Mouse (Mus musculus) layer of hippocampus, adult 9-10 months (tissue): ENCODE measurements around the gene Utrn.

Source experiments
- DNase-seq: peaks from one replicate; pipeline ENCODE4 v3.0.0; 2022; ENCODE audit warnings: low spot score

The Utrn gene

GRCm38 (mm10) chr10:12424944-12425343 lies 444.2 kb downstream of the Utrn start:
- DNase-seq: no peak

GRCm38 (mm10) chr10:12423994-12424725 lies 445.0 kb downstream of the Utrn start:
- no peak for DNase-seq

GRCm38 (mm10) chr10:12414967-12415366 lies 454.2 kb downstream of the Utrn start:
- DNase-seq: no peak

- DNase-seq: no peak
Measured at GRCm38 (mm10) chr10:12406338-12407110, 462.6 kb downstream of the Utrn start.

DNA sequence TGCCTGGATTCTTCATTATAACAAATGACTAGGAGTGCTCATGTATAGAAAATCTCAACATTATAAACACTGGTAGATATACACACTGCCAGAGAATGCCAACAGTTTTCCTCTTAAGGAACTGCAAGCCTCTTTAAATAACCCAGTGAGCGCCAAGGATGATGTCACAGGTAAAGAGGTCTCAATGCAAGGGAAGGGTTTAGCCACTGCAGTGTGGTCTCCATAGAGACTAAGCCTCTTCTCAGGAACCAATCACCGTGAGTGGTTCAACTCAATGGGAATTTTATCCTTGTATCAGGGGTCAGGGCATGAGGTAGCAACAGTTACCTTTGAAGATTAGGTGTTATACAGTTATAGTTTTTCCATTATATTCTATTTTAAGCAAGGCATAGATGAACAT lies 469.7 kb downstream of the Utrn start:
- DNase-seq: no peak

- DNase-seq: no peak
Measured at GRCm38 (mm10) chr10:12380139-12380538, 489.0 kb downstream of the Utrn start.

DNA sequence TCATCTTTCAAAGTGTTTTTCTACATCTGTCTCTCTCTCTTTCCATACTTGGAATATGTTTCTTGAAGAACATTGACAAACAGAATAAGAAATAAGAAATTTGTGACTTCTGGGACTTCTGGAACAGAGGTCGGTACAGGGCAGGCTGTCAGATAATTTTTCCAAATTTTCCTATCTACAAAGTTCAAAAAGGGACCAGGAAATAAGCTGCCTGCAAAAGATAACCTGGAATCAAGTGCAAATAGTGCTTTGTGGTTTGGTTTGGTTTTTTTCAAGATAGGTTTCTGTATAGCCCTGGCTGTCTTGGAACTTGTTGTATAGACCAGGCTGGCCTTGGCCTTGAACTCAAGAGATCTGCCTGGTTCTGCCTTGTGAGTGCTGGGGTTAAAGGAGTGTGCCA lies 490.0 kb downstream of the Utrn start:
- no peak for DNase-seq

DNA sequence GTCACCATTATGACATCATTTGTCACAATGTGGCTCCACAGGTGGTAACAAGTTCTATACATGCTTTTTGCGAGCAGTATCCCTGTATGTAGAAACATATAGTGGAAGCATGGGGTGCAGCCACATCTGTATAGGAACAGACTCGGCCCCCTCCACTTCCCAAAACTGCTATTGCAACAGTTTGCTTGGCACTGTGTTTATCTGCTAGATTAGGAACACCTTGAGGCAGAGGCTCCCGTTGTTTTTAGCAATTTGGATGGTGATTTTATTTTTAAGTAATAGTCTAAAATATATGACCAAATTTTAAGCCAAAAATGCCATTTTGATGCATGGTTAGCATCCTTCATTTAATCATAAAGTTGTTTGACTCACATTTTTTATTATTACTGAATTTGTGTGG lies 491.4 kb downstream of the Utrn start:
- DNase-seq: no peak

DNA sequence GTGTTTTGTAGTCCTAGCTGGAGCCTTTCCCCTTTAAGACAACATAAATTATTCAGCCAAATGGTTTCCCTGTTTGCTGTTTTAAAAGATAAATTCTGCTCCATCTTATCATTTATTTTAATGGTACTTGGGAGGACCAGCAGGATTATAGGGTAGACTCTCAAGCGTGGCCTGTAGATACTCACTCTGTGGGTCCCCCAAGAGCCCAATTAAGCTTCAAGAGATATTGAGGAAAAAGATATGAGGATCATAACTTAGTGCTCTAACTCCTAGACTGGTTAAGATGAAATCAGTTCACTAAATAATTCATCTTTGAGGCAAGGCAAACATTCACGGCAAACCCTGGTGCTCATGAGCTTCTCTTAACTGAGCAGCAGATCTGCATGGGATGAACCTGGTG lies 493.1 kb downstream of the Utrn start:
- DNase-seq: no peak

GRCm38 (mm10) chr10:12374741-12375140 lies 494.4 kb downstream of the Utrn start:
- no peak for DNase-seq

DNA sequence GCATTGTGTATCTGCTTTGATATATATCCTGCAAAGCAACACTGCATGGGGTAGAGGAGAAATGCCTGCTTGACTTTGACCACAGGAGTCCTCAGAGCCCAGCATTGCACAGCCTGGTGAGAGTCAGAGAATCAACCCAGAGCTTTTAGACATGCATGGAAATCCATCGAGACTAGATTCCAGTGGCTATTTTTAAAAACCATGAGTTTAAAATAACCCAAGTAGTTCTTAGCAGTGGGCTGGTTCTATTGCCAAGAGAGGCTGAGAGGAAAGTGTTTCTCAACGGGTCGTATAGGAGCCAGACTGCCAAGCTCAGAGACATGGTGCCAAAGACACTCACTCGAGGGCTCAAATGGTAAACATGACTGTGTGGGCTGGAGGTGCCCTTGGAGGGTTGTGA lies 514.6 kb downstream of the Utrn start:
- no peak for DNase-seq

- DNase-seq: no peak
Measured at GRCm38 (mm10) chr10:12354106-12354505, 515.1 kb downstream of the Utrn start.

DNA sequence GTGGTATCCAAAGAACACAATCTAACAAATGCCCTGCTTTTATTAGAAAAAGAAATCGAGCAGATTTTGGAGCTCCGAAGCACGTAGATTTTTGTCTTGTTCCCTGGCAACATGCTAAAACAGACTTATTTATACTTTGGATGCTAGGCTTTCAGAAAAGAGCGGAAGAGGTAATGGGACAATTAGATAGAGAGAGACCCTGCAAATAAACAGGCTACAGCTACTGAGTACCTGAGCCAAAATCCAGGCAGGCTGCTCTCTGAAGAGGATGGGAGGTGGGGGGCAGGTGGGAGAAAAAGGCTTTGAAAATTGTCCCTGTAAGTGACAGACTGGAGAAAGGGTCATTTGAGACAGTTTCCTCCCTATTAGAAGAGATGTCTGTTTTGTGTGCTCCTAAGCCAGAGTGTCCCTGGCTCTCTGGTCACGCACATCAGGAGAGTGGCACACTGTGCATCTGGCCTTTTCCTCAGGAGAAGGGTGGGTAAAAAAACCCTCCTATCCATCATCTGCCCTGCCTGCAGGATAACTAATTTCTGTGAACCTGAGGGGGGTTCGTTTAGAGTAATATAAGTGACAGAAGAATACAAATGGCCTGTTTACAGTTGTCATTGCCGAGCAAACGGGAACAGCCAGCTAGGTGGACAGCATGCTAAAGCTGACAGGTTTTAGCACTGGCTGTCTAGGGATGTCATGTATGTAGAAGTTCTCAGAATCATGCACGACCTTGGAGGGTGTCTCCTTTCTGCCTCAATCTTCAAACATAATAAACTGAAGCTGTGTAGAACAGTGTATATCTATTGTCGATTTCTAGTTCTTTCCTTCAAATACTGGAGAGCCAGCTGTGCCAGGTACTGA lies 529.2 kb downstream of the Utrn start:
- peak; percentile 18 for DNase-seq

DNA sequence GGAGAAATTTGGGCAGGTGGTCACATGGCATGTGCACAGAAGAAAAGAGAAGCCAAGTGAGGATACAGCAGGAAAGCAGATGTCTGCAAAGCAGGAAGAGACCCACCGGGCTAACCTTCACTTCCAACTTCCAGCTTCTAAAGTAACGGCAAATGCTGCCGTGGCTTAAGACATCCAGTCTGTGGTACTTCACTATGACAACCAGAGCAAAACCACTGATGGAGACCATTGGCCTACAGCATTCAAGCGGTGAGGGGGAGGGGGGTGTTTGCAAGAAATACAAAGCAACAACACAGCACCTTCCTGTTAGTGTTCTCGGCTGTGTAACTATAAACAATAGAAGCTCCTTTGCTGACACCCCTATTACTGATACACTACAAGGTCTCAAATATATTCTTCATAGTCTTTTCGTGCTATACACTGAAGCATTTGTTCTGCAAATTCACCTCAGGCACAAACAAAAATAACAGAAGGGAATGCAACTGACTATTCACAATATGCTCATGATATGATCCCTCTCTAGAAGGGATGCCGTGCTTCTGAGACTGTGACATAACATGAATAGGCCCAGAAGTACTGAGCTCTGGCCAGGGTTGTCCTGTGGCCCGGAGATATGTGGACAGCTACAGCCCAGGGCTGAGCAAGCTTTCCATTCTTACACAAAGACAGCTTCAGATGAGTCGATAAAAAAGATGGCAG lies 530.0 kb downstream of the Utrn start:
- no peak for DNase-seq
